Mouse (Mus musculus) heart, postnatal 0 days (tissue): ENCODE measurements at regions not wholly inside any gene's neighbourhood (a gene's known extent, or its start where the extent isn't known, plus 50 kb on each side); places are given as distances from the start of the nearest gene placed in this dataset.

Experiments
- CTCF ChIP-seq: IDR thresholded peaks from 2 replicates; pipeline ENCODE4 v1.5.1; 2016; ENCODE audit warnings: antibody characterized with exemption, control low read depth, low read depth
- EP300 ChIP-seq: IDR thresholded peaks from 2 replicates; pipeline ENCODE4 v1.6.1; 2016; ENCODE audit warnings: antibody characterized with exemption, low read depth

DNA sequence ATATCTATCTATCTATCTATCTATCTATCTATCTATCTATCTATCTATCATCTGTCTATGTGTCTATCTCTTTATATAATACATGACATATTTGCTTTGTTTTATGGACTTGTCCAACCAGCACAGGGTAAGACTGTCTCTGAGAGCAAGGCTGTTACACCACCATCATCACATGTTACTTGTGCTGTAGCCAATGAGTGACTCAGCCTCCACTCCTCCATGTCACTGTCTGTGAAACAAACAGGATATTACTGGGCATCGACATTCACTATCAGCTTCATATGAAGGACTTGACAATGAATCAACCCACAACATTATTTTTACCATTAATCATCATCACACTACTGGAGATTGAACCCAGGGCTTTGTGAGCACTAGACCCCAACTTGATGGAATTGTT, 549.0 kb downstream of the Med13l start:
- TF ChIP-seq CTCF (no peak), EP300 (no peak)
